Mouse (Mus musculus) megakaryocyte, embryonic 14.5 days (primary cell): ENCODE data around the gene Ddost. TPM values are rescaled to one million over a fixed set of nuclear protein-coding genes. Genes with fewer than 3 reads are reported as not detected.

Source experiments
- H3K27me3 ChIP-seq: replicated peaks from 2 replicates; pipeline ENCODE3; 2012; ENCODE audit warnings: inconsistent platforms
- H3K36me3 ChIP-seq: replicated peaks from 2 replicates; pipeline ENCODE3; 2012; ENCODE audit warnings: low read length, inconsistent platforms, mixed read lengths
- H3K4me1 ChIP-seq: 2 replicates; pipeline ENCODE4 v1.6.1; 2012; ENCODE audit warnings: inconsistent platforms
- H3K4me3 ChIP-seq: replicated peaks from 2 replicates; pipeline ENCODE3; 2012; ENCODE audit warnings: moderate library complexity, mild to moderate bottlenecking, inconsistent platforms
- H3K9me3 ChIP-seq: 2 replicates; pipeline ENCODE4 v1.6.1; 2012; ENCODE audit warnings: inconsistent platforms
- FLI1 ChIP-seq: IDR thresholded peaks from 2 replicates; pipeline ENCODE4 v1.6.1; 2012; ENCODE audit warnings: low read length, inconsistent platforms, mixed read lengths
- GATA1 ChIP-seq: IDR thresholded peaks from 3 replicates; pipeline ENCODE4 v1.6.1; 2012; ENCODE audit warnings: mixed read lengths, low read length, inconsistent platforms, borderline replicate concordance
- polyA plus RNA-seq: library from polyadenylated mRNA; stranded (reverse); fragments of >175 nt; gene quantifications from 2 replicates; pipeline ENCODE4 v1.2.3, GENCODE M21; 2012; ENCODE audit warnings: low replicate concordance; ENCODE audit not compliant: insufficient read depth

Ddost gene
- polyA plus RNA-seq, 1 experiment = 151 TPM

DNA sequence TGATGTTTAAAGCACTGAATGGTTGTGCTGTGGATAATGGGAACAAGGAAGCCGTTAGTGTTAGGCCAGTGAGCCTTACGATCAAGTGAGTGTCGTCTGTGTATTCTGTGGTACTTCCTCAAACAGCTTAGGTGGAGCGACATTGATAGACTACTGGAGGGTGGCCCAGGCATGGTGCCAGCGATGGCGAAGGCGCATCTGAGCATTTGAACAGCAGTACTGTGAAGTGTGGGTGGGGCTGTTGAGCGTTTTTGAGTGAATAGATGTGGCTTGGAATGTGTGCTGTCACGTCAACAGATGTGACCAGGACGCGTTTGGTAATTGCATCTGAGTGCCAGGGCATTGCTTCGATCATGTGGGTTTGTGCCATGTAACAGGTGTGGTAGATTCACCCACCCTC is 3.2 kb downstream of the Ddost start:
- Histone ChIP-seq H3K4me1 (peaks cover 49% of the 10 kb centered on the region), H3K36me3 (peaks cover 64% of the 10 kb centered on the region), H3K9me3 (no peaks in the 10 kb centered on the region), H3K27me3 (no peaks in the 10 kb centered on the region), H3K4me3 (no peak overlapping the region)
- TF ChIP-seq GATA1 (no peak), FLI1 (no peak)

DNA sequence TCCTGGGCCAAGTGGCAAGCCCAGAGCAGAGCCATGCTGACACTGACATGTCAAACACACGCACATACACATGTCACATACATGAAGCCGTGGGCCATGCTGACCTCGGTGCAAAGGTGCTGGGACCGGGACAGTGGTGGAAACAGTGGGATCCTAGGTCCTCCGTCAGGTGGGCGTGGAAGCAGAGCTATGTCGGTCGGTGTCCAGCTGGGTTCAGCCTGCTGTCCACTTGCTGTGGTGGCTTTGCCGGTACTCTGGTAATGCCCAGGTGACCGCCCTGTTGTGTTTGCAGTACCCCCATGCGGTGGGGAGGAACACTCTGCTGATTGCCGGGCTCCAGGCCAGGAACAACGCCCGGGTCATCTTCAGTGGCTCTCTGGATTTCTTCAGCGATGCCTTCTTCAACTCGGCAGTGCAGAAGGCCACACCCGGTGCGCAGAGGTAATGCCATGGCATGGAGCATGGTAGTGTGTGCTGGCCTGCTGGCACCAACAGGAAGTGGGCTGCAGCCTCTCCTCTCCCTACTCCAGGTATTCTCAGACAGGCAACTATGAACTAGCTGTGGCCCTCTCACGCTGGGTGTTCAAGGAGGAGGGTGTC is 5.9 kb downstream of the Ddost start:
- H3K27me3 ChIP-seq = no peaks in the 10 kb centered on the region
- H3K9me3 ChIP-seq = no peaks in the 10 kb centered on the region
- H3K36me3 ChIP-seq = peaks cover 90% of the 10 kb centered on the region
- H3K4me1 ChIP-seq = peaks cover 29% of the 10 kb centered on the region
- TF ChIP-seq FLI1 (no peak), GATA1 (no peak)
- no peak overlapping the region for H3K4me3 ChIP-seq

DNA sequence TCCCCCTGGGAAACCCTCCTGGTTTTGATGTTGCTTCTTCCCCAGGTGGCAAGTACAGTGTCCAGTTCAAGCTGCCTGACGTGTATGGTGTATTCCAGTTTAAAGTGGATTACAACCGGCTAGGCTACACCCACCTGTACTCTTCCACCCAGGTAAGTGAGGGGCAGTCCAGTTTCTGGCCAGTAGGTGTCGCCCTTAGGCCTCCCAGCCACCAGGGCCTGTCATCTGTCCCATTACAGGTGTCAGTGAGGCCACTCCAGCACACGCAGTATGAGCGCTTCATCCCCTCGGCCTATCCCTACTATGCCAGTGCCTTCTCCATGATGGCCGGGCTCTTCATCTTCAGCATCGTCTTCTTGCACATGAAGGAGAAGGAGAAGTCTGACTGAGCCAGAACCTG is 7.1 kb downstream of the Ddost start:
- peak overlapping the region; percentile 18 for H3K4me3 ChIP-seq
- H3K36me3 ChIP-seq = peaks cover 99% of the 10 kb centered on the region
- TF ChIP-seq GATA1 (no peak), FLI1 (no peak)

DNA sequence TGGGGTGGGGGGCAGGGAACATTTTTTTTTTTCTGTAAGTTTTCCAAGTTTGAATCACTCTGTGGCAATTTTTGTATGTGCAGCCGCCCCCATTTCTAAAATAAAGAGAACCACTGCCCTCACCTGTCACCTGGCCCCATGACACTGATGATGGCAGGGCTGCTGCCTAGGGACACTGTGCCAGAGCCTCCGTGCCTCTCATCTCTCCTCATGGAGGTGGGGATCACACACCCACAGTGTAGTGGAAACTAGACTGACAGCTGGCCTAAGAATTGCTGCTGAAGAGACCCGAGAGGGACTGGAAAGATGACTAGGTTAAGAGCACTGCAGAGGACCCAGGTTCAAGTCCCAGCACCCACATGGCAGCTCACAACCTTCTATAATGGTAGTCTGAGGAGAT is 7.6 kb downstream of the Ddost start:
- TF ChIP-seq FLI1 = no peak
- TF ChIP-seq GATA1 = no peak
- Histone ChIP-seq H3K4me1 (peaks cover 17% of the 10 kb centered on the region), H3K27me3 (no peaks in the 10 kb centered on the region), H3K36me3 (peaks cover 99% of the 10 kb centered on the region), H3K9me3 (peaks cover 4% of the 10 kb centered on the region; the same call in 1 of the 2 replicates), H3K4me3 (no peak overlapping the region)

More for the DNA sequence above, 7.1 kb downstream of the Ddost start:
- Histone ChIP-seq H3K27me3 (no peaks in the 10 kb centered on the region), H3K9me3 (peaks cover 3% of the 10 kb centered on the region; the same call in 1 of the 2 replicates), H3K4me1 (peaks cover 22% of the 10 kb centered on the region)

DNA sequence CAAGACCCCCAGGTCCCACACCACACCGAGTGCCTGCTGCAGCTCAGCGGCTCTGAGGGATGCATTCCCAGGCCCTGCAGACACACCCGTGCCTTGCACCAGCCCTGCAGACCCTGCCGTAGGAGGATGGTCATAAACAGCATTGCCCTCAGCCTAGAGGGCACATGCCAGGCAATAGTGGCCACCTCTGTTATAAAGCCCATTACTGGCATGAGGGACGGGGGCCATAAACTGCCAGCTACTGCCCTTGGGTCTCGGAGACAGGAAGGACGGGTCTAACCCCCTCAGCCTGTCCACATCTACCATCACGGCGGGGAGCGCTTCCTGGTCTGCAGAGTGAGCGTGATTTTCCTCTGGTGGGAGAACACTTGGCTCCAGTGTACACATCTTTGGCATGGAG is 8.5 kb downstream of the Ddost start:
- peaks cover 99% of the 10 kb centered on the region for H3K36me3 ChIP-seq
- peaks cover 4% of the 10 kb centered on the region; the same call in 1 of the 2 replicates for H3K9me3 ChIP-seq
- TF ChIP-seq FLI1 (no peak), GATA1 (no peak)
- H3K4me1 ChIP-seq = peaks cover 8% of the 10 kb centered on the region
- no peak overlapping the region for H3K4me3 ChIP-seq
- H3K27me3 ChIP-seq = no peaks in the 10 kb centered on the region

DNA sequence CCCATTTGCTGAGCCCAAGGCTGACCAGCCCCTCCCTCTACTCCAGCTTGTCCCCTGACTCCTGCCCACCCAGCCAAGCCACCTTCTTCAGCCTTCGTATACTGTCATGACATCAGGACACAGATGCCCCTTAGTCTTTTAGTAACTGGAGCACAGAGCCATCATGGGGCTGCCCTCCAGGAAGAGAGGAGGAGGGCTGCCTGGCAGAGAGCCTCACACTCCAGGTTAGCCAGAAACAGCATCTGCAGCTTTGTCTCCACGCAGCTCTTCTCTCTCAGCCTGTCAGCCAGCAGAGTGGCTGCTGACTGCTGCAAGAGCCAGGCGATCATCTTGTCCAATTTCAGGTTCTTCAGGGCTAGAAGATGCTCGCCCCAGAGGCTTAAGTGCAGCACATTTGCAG is 9.3 kb downstream of the Ddost start:
- H3K9me3 ChIP-seq = peaks cover 4% of the 10 kb centered on the region; the same call in 1 of the 2 replicates

DNA sequence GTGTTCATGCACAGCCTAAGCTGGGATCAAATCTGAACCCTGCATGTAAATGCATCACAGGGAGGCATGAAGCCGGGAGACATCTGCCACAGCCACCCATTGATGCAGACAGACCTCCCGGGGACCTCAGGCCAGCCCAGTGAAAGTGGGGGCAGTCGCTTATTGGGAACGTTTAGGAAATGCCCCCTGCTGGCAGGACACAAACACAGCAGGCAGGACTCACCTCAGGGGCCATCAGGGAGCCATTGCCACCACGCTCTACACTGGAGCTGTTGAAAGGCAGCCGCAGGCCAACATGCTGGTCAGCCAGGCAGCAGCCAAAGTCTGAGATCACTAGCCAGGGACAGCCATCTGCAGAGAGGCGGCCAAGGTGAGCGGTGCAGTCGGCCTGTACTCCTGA is 11.3 kb downstream of the Ddost start:
- Histone ChIP-seq H3K4me3 (no peak overlapping the region), H3K36me3 (peaks cover 95% of the 10 kb centered on the region), H3K4me1 (peaks cover 27% of the 10 kb centered on the region), H3K27me3 (no peaks in the 10 kb centered on the region), H3K9me3 (peaks cover 4% of the 10 kb centered on the region; the same call in 1 of the 2 replicates)
- TF ChIP-seq GATA1 = no peak
- no peak for TF ChIP-seq FLI1

More for the DNA sequence above, 9.3 kb downstream of the Ddost start:
- Histone ChIP-seq H3K27me3 (no peaks in the 10 kb centered on the region), H3K4me3 (no peak overlapping the region), H3K36me3 (peaks cover 98% of the 10 kb centered on the region), H3K4me1 (peaks cover 10% of the 10 kb centered on the region; the same call in 1 of the 2 replicates)
- TF ChIP-seq GATA1 (no peak), FLI1 (no peak)

DNA sequence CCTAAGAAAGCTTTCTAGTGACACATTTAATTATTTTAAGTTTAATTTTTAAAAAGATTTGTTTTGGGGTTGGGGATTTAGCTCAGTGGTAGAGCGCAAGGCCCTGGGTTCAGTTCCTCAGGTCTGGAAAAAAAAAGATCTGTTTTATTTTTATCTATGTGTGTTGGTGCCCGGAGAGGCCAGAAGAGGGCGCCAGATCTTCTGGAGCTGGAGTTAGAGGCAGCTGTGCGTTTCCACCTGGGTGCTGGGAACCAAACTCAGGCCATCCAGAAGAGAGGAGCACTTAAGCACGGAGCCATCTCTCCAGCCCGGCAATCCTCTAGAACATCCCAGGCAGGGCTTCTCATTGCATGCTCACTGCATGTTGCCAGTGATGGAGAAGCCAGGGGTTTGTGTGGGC is 11.8 kb downstream of the Ddost start:
- no peak overlapping the region for H3K4me3 ChIP-seq
- no peaks in the 10 kb centered on the region for H3K27me3 ChIP-seq
- peaks cover 31% of the 10 kb centered on the region for H3K4me1 ChIP-seq
- peaks cover 4% of the 10 kb centered on the region; the same call in 1 of the 2 replicates for H3K9me3 ChIP-seq
- peaks cover 90% of the 10 kb centered on the region for H3K36me3 ChIP-seq
- TF ChIP-seq FLI1 (no peak), GATA1 (no peak)

DNA sequence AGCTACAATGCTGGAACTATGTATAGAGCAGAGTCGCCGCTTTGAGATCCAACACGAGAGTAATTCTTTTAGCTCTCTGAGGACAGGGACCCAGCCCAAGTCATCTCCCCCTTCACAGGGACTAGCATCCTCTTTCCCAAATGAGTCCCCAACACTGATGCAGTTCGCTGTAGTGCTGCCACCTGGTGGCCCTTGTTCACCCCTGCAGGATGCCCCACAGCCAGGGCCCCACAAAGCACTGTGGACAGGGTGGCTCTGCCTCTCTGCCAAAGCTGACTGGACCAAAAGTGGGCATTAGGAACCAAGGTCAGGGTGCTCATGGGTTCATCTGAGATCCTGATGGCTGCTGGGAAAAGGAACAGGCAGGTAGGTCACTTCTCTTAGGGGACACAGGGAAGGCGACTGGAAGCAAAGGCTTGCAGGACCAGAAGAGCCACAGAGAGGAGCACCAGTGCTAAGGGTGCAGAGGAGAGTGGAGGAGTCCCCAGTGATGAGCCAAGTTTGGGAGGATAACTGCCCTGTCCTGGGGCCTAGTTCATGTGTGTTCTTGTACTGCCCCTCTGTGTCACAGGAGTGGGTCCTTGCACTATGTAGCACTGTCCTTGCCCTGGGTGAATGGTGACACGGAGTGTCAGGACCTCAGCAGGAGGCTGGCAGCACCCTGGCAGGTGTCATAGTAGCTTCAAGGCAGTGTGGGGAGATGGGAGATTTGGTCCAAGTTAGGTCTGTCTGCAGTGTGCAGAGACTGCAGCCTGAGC is 14.2 kb downstream of the Ddost start:
- TF ChIP-seq GATA1 = no peak
- no peak for TF ChIP-seq FLI1
- Histone ChIP-seq H3K9me3 (peaks cover 4% of the 10 kb centered on the region; the same call in 1 of the 2 replicates), H3K4me1 (peaks cover 46% of the 10 kb centered on the region), H3K36me3 (peaks cover 66% of the 10 kb centered on the region), H3K27me3 (peaks cover 7% of the 10 kb centered on the region), H3K4me3 (no peak overlapping the region)

DNA sequence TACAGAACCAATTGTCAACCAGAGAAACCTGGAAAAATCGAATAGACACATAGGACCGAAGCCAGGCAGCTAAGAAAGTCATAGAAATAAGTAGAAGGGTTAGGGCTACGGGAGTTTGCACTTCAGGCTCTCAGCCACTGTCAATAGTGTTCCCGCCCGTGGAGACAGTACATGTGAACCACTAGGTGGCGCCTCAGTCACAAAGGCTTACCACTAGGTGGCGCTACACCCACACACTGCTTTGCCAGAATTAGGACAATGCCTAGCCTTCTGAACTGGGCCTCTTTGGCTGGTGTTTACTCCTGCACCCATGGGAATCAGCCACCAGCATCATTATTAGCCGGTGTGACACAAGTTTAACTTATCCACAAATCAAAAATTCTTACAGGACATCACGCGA is 15.0 kb downstream of the Ddost start:
- peaks cover 4% of the 10 kb centered on the region; the same call in 1 of the 2 replicates for H3K9me3 ChIP-seq
- peaks cover 58% of the 10 kb centered on the region for H3K36me3 ChIP-seq
- peaks cover 52% of the 10 kb centered on the region for H3K4me1 ChIP-seq
- no peak overlapping the region for H3K4me3 ChIP-seq
- H3K27me3 ChIP-seq = peaks cover 7% of the 10 kb centered on the region
- TF ChIP-seq FLI1 (no peak), GATA1 (no peak)
